Mouse (Mus musculus) spleen, adult 2 months (tissue): ENCODE measurements around the gene Fa2h.

Experiments used
- CTCF ChIP-seq: fragments of 200-500 bp; IDR thresholded peaks from 2 replicates; pipeline ENCODE4 v1.5.1; 2011; ENCODE audit warnings: mild to moderate bottlenecking, inconsistent platforms; ENCODE audit not compliant: insufficient read depth, insufficient read length, insufficient replicate concordance; ENCODE audit errors: extremely low read depth
- POLR2A ChIP-seq: fragments of 200-500 bp; IDR thresholded peaks from 2 replicates; pipeline ENCODE4 v1.6.1; 2011; ENCODE audit warnings: low read depth, low read length, inconsistent platforms

- TF ChIP-seq POLR2A, result no peak
- no peak for TF ChIP-seq CTCF
These were observed at the start of gene Fa2h for GRCm38 (mm10) chr8:111393391-111394363.
